Mouse (Mus musculus) layer of hippocampus, postnatal 14 days (tissue): ENCODE data around the gene Ankrd27. TPM values are rescaled to one million over a fixed set of nuclear protein-coding genes. Genes with fewer than 3 reads are reported as not detected.
"Not testable (repeated sequence)": the region's sequence is repeated elsewhere in the genome, so short reads cannot be mapped to it uniquely, and the experiment has no call there.

Source experiments
- DNase-seq, 2 experiments: peaks; one replicate each; pipeline ENCODE4 v3.0.0; 2021 to 2022; ENCODE audit warnings: low spot score in 2 of 2, mixed read lengths in 1 of 2
- long read RNA-seq, 2 experiments: library from polyadenylated mRNA; stranded (forward); transcript quantifications; one replicate each; pipeline ENCODE4 v2.0.0; 2021
- total RNA-seq, 2 experiments: library from RNA; stranded (reverse); gene quantifications; 2 replicates each; pipeline ENCODE4 v1.2.3; 2021

Ankrd27 gene
- total RNA-seq: 10 to 100 TPM; 42.8 to 46.7 TPM
- long read RNA-seq, experiment 1, full-length matches to known transcripts: 18 of 24 reads
- long read RNA-seq, experiment 1, partial matches to known transcripts: 1 of 24 reads
- long read RNA-seq, experiment 1, other reads (novel, unspliced or antisense): 5 of 24 reads
- long read RNA-seq, experiment 2, full-length matches to known transcripts: 18 of 31 reads
- long read RNA-seq, experiment 2, partial matches to known transcripts: 3 of 31 reads
- long read RNA-seq, experiment 2, other reads (novel, unspliced or antisense): 10 of 31 reads

DNA sequence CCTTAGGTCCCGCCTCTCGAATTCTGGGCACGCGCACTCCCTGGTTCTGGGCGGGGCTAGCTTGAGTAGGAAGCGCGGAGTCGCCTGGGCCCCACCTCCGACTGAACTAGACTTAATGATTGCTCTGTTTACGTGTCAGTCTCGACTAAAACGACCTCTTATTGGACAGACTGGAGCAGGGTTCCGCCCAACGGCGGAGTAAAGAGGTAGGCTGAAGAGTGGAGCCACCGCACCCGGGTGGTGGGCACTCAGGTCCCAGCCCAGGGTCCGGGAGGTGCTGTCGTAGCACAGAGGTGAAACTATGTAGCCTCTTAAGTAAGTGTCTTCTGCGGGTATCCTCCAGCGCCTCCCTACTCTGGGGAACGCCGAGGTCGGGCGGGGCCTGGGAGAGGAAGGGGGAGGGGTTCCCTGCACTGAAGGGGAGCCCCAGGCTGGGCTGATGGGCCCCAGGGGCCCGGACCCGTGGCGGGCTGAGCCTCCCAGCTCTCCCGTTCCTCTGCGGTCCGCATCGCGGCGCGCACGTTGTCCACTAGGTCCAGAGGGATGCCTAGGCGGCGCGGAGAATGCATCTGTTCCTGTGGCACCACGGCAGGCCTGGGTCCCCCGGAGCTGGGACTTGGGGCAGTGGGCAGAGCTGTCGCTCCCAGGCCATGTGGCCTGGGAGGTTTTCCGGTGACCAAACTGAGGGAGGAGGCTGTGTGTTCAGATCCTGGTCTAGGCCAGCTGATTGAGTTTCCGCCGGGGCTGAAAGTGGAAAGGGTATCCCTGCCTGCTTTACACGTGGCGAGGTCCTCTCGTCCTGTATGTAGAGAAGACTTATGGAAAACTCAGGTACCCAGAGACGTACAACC is at the start of gene Ankrd27:
Gene Ankrd27 (plus strand): TSS at position 190 of the 851 bp plus-strand sequence.
- peak; percentile 97 to 98 for DNase-seq

DNA sequence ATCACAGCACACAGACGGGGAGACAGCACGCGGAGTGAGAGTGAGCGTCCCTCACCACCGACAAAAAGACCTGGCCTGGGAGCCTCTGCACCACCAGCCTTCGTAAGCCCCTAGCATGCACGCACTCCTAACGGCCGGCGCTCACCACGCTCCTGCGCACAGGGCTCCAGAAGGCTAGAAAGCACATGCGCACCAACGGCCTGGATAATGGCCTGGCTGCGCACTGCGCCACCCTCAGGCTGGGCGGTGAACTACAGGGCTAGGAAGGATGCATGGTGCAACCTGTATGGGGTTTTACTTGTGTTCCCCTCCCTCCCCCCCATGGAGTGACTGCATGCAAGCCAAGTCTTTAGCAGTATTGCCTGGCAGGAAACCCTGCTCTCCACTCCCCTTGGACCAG is 48.5 kb upstream of the Ankrd27 start, which contains the start of gene Tdrd12:
Gene Tdrd12 (minus strand): TSS at position 184 of the 400 bp plus-strand sequence.
- DNase-seq: no peak

DNA sequence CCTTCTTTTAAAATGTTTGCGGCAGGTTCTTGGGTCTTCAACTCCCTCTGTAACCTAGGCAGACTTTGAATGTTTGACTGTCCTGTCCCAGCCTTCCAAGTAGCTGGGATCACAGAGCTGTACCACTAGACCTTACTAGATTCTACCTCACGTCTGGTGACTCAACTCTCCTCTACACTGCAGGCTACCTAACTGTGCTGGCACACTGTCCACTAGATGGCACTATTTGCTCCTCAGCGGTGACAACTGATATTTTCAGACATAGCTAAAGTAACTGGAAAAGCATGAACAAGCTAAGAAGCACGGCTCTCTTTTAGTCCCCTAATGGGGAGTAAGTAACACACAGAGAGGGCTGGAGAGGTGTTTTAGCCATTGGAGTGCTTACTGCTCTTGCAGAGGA is 40.2 kb upstream of the Ankrd27 start:
- peak; percentile 52 to 75 for DNase-seq

DNA sequence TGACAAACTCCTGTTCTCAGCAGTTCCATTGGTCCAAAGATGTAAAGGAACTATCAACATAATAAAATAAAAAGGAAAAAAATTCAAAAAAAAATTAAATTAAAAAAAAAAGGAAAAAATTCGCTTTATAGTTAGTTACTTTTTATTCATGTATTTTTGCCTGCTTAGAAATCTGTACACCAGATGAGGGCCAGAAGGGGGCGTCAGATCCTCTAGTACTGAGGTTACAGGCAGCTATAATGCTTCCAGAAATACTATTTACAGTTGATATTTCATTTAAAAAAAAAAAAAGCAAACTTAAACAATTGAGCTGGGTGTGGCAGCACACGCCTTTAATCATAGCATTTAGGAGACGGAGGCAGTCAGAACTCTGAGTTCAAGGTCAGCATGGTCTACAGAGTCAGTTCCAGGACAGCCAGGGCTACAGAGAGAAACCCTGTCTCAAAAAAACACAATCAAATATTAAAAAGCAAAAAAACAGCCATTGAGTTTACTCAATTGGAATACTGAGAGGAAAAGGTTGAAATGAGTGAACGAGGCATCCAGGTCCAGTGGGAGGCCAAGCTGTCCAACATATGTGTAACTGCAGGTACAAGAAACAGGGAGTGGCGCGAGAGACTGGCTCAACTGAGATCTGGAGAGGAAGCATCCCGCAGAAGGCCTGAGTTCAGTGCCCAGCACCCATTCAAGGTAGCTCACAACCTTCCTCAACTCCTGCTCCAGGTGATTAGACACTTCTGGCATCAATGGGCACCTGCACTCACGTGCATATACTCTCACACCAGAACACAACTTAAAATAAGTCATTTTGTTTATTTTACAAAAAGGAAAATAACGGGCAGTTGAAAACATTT is 32.1 kb upstream of the Ankrd27 start:
- DNase-seq: peak in 1 of 2 experiments; percentile 34

DNA sequence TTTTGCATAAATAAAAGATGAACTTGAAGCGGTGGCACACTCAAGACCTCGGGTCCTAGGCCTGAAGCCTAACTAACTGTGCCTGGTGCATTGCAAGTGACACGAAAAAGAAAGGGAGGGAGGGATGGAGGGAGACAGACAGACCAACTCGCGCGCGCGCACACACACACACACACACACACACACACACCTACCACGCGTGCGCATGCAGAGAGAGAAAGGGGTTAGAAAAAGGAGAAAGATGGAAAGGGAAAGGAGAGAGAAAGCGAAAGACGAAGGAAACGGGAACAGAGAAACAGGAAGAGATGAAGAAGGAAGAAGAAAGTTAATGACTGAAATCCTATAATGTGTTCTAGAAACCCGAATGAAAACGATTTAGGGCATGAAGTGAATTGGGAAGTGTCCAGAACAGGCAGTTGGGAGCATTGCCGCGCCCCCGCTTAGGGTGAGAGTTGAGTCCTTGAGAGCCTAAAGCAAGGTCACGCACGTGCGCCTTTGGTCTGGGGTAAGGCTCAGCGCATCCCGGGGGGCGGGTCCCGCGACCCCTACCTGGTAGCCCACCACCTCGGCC is 31.4 kb upstream of the Ankrd27 start:
- peak; percentile 21 to 45 for DNase-seq

DNA sequence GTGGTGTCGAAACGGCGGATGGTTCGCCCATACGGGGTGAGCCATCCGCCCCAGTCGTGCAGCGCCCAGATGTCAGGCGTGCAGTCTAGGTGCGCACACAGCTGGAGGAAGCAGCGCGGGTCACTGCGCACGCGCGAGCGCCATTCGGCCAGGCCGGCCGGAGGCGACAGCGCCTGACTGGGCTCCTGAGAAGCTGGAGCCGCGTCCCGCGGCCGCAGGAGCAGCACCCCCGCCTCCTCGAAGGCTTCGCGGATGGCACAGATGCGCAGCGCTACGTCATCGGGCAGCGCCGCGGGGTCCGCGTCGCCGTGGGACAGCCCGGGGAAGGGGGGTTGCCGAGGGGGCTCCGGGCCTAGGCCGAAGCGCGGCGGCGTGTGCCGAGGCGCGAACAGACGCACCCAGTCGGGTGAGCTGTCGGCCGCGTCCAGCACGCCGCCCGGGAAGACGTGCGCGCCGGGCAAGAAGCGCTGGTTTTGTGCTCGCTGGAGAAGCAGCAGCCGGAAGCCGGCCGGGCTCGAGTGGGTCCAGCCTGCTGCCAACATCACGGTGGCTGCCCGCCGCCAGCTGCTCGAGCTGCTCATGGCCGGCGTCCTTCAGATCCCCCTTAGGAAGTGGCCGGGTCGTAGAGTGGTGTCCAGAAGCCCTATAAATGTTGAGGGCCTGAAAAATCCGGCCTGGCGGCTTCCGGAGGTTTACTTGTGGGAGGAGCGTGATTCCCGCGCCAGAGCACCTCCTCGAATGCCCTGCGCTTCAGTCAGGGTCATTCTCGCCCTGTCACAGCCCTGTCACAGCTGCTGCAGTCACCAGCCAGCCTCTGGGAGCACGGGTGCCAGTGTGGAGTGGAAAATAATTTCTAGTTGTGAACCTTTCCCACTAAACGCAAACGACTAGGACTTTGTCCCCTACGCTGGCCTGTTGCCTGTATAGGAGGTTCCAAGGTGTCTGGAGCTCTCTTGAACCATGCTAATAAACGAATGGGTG is 30.5 kb upstream of the Ankrd27 start:
- DNase-seq: peak; percentile 92

DNA sequence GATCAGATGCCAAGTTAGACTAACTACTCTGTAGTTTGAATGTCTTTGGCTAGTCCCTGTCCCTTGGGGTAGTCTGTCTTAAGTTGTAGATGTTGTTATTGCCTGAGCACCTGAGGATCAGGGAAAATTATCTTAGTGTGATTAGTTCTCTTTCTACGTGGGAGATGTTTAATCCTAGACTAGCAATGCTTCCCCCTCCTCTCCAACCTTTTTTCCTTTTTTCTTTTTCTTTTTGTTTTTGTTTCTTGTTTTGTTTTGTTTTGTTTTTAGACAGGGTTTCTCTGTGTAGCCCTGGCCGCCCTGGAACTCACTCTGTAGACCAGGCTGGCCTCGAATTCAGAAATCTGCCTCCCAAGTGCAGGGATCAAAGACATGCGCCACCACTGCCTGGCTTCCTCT is 29.8 kb upstream of the Ankrd27 start, which contains the start of gene Nudt19:
Gene Nudt19 (minus strand): TSS at position 100 of the 399 bp plus-strand sequence.
- DNase-seq: no peak

DNA sequence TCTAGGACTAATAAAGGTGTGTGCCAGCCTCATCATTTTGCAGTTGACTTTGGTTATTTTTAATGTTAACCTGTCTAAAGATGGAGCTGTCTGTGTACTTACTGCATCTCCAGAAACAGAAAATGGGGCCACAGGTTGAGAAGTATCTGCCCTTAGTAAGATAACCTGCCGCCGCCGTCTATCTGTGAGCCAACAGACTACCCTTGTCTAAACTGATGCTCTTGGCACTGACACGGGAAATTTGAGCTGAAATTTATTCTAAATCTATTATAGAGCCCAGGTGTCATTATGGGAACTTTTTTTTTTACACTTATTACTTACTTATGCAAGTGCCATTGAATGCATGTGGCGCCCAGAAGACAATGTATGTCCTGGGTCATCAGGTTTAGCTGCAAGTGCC is 29.1 kb upstream of the Ankrd27 start:
- no peak for DNase-seq

DNA sequence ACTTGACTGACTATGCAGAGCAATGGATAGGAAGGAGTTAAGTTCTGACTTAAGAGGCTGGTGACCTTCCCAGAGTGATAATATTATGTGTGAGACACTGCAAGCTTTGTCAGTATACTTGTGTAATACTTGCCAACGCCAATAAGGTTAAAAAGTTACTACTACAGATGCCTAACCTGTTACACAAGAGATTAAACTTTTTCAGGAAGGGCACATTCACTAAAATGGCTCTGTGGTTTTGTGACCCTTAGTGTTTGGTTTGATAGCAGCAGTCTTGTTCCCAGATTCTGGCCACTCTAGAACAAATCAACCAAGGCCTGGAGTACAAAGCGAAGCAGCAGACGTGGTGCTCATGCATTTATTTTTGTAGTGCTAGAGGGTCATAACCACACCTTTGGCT is 28.5 kb upstream of the Ankrd27 start:
- no peak for DNase-seq

DNA sequence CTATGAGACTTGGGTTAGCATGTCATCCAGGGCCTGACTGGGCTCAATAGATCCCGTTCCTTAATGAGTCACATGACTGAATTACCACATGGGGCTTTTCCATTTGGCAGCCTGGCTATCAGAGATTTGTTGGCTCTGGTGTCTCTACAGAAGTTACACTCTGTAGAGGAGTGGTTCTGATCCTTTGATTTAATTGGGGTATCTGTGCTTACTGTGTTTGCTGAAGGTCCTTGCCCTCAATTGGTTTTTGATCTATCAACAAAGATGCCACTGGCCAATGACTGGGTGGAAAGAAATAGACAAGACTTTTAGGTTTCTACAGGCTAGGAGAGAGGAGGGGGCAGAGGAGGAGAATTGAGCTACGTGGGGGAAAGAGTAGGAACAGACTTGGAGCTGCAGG is 27.4 kb upstream of the Ankrd27 start:
- no peak for DNase-seq

DNA sequence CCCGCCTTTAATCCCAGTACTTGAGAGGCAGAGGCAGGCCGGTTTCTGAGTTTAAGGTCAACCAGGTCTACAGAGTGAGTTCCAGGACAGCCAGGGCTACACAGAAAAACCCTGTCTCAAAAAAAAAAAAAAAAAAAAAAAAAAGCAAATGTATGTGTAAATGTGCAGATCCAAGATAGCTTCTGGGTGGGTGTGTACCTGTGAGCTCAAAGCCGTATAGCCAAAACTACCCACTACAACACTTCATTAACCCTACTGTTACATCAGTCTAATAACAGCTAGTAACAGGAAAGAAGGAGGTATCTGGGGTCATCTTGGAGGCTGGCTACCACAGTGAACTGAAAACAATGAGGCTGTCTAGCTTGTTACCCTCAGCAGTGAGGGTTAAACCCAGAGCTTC is 26.2 kb upstream of the Ankrd27 start:
- no peak for DNase-seq

DNA sequence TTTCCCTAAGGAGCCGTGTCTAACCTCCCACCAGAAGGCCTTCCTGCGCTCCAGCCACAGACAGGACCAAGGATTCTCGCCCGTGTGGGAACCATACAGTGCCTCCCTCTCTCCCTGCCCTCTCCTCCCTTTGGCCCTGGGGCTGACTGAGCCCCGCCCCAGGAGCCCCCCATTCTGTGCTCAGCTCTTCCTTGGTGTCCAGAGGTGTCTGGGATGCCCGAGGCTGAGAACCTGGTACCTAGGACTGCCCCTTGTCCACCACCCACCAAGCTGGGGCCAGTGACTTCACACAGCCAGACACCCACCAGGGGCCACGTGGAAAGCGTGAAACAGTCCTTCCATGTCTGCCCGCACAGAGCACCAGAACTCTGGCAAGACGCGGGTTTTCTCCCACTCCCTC is 23.0 kb upstream of the Ankrd27 start:
- no peak for DNase-seq

DNA sequence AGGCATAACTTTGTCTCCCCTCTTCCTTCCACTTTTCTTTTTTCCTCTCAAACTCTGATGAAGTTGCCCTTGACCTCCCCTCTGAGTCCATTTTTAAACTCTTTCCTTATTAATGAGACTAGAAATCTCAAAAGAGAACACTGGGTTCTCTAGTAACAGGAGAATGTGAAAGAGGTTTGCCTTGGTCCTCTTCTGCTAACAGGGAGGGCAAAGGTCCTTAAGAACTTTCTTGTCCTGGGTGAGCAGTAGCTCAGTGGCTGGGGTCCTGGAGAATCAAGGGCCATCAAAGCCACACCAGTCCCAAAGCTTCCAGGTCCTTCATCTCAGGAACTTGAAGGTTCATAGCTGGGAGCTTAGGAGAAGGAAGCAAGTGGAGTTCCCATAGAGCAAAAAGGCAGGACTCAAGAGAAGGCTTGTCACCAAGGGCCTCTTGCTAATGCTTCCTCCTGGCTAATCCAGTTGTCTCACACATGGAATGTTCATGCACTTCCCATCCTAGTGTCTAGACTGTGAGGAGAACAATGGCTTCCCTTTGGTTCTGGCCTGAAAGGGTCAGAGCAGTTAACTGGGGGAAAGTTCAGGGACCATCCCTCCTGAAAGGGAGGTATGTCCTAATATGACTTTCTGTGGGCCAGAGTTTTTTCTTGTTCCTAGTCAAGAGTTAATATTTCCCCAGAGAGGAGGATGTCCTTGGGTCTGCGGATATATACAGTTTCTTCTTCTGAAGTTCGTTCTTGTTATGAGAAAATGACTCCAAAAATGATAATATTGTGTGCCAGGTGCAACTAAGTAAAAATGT is 21.8 kb upstream of the Ankrd27 start:
- no peak for DNase-seq

DNA sequence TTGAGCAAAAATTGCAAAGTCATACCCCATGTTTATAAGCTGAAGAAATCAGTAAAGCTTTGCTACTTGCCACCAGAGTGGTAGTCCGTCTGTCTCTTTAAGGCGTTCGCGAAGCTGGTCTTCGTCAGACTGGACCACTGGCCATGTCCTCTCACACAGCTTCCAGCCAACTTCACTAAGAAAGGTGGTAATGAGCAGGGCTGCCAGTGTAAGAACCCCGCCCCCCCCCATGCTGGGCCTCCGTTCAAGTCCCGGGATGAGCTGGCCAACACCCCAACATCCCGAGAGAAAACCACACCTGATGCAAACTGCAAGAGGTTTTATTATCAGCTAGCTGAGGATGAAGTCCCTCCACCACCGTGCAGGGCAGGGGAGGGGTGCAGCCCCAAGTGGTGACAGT is 21.2 kb upstream of the Ankrd27 start:
- DNase-seq: not testable (repeated sequence)

DNA sequence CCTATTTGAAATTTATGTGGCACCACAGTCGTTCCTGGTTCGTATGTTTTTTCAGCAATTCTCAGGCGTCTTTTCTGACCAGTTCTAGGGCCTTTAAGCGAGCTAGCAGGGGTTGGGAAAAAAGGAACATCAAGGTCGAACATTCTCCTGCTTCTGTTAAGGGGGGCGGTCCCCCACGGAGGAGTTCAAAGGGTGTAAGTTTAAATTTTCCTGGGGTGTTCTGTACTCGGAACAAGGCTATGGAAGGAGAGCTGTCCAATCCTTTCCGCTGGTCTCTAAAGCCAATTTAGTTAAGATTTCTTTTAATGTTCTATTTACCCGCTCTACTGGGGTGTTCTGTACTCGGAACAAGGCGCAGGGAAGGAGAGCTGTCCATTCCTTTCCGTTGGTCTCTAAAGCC is 20.1 kb upstream of the Ankrd27 start:
- not testable (repeated sequence) for DNase-seq

DNA sequence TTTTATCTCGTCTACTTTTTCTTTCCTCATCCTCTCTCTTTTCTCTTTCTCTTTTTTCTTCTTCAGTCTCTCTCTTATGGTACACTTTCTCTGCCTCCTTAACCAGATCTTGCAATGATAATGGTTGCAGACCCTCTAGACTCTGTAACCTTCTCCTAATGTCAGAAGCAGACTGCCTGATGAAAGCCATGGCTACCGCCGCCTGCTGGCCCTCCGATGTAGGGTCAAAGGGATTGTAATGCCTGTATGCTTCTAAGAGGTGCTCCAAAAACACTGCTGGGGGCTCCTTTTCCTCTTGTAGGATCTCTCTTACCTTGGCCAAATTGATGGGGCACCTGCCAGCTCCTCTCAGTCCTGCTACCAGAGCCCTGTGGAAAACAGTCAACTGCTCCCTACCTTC is 16.3 kb upstream of the Ankrd27 start:
- DNase-seq: not testable (repeated sequence)

DNA sequence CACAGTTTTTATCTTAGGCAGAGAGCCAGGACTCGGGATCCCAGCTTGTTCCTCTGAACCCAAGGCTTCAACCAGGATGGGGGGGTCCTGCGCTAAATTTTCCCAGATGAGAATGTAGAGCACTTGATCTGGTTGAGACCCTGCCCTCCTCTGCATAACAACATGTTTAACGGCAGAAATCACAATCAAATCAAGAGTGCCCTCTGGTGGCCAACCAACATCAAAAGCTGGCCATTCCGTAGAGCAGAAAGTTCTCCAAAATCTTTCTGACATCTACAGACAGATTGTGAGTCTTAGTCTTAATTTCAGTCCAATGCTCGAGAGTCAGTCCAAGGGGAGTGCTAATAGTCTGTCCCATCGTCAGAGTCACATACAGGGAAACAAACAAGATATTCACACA is 15.2 kb upstream of the Ankrd27 start:
- DNase-seq: not testable (repeated sequence)

DNA sequence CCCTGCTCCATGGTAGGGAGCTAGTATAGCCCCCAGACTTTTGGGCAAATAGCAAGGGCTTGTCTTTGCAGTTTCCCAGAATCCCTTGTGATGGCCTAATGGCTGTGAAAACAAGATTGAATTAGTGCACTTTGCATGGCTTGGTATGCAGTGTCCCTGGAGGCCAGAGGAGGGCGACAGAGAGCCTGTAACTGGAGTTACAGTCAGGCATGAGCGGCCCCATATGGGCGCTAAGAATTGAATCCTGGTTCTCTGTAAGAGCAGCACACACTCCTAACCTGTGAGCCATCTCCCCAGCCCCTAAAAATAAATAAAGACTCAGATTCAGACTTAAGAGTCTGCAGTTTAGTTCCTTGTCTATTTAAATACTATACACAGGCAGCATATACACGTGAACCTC is 6.2 kb upstream of the Ankrd27 start:
- no peak for DNase-seq

DNA sequence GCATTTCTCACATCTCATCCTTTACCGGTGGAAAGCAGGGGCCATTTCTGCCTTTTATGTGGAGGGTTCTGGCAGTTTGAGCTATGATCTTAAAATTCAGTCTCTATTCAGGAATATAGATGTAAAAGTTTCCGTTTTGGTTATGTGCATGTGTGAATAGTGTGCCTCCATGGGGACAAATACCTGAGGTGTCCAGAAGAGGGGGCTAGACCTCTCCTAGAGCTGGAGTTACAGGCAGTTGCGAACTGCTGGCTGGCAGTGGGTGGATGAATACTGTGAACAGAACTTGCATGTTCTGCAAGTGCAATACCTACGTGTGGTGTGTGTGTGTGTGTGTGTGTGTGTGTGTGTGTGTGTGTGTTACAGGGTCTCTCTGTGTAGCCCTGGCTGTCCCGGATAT is 3.3 kb upstream of the Ankrd27 start:
- DNase-seq: no peak
